Mouse (Mus musculus) 3T3-L1 (cell line): ENCODE data around the gene Ccpg1.

Source experiments
- DNase-seq: peaks from one replicate; pipeline ENCODE4 v3.0.0-alpha.2; 2015; ENCODE audit warnings: low read depth, low spot score

Ccpg1 gene

GRCm38 (mm10) chr9:73045711-73046110 is 60.5 kb downstream of the Ccpg1 start:
- no peak for DNase-seq

GRCm38 (mm10) chr9:73047906-73048305 is 62.7 kb downstream of the Ccpg1 start:
- DNase-seq: no peak

GRCm38 (mm10) chr9:73048927-73049326 is 63.7 kb downstream of the Ccpg1 start:
- DNase-seq: no peak

GRCm38 (mm10) chr9:73049833-73050232 is 64.6 kb downstream of the Ccpg1 start:
- DNase-seq: no peak

- no peak for DNase-seq
Measured at GRCm38 (mm10) chr9:73050606-73051005, 65.4 kb downstream of the Ccpg1 start.

GRCm38 (mm10) chr9:73055441-73055911 is 70.2 kb downstream of the Ccpg1 start:
- DNase-seq: no peak

GRCm38 (mm10) chr9:73059224-73059623 is 74.0 kb downstream of the Ccpg1 start:
- no peak for DNase-seq

- DNase-seq: no peak
Measured at GRCm38 (mm10) chr9:73063621-73064290, 78.5 kb downstream of the Ccpg1 start.
